Mouse (Mus musculus): ENCODE measurements around the gene Clec4n. TPM values are rescaled to one million over a fixed set of nuclear protein-coding genes. Genes with fewer than 3 reads are reported as not detected.
"Not testable (repeated sequence)": the region's sequence is repeated elsewhere in the genome, so short reads cannot be mapped to it uniquely, and the experiment has no call there.

The Clec4n gene
- polyA plus RNA-seq, 1 experiment from 2014 or later = 4.2 TPM

- Histone ChIP-seq H3K9me3 (no peaks in the 10 kb centered on the region), H3K4me2 (no peak overlapping the region), H3K4me1 (no peaks in the 10 kb centered on the region), H3K4me3 (no peak overlapping the region), H3K9ac (no peak overlapping the region), H3K36me3 (no peaks in the 10 kb centered on the region), H3K27ac (no peak overlapping the region), H3K27me3 (no peaks in the 10 kb centered on the region)
- WGBS = 74% methylated on average over 4 of the region's 4 CpGs
- no peak for ATAC-seq (ENCODE audit: borderline replicate concordance, extremely low read depth, low FRiP score, low TSS enrichment)
Observed at GRCm38 (mm10) chr6:123259889-123260603, 30.4 kb downstream of the Clec4n start.

GRCm38 (mm10) chr6:123260868-123261267 lies 31.2 kb downstream of the Clec4n start:
- H3K9ac ChIP-seq = no peak overlapping the region
- no peak overlapping the region for H3K4me3 ChIP-seq
- WGBS = 86% methylated on average over 1 of the region's 1 CpGs
- H3K27me3 ChIP-seq = no peaks in the 10 kb centered on the region
- H3K9me3 ChIP-seq = no peaks in the 10 kb centered on the region
- ATAC-seq (ENCODE audit: borderline replicate concordance, extremely low read depth, low FRiP score, low TSS enrichment) = no peak
- no peaks in the 10 kb centered on the region for H3K36me3 ChIP-seq
- no peak overlapping the region for H3K4me2 ChIP-seq
- no peaks in the 10 kb centered on the region for H3K4me1 ChIP-seq
- H3K27ac ChIP-seq = no peak overlapping the region

- no peak for ATAC-seq (ENCODE audit: borderline replicate concordance, extremely low read depth, low FRiP score, low TSS enrichment)
- H3K4me2 ChIP-seq = no peak within 1 kb of the TSS
- H3K36me3 ChIP-seq = no peaks in the 10 kb centered on the region
- no peak within 1 kb of the TSS for H3K4me3 ChIP-seq
- no peaks in the 10 kb centered on the region for H3K9me3 ChIP-seq
- no peaks in the 10 kb centered on the region for H3K27me3 ChIP-seq
- WGBS = 70% methylated on average over 4 of the region's 4 CpGs
- no peak within 1 kb of the TSS for H3K9ac ChIP-seq
- H3K27ac ChIP-seq = no peak within 1 kb of the TSS
- H3K4me1 ChIP-seq = no peaks in the 10 kb centered on the region
Observed at GRCm38 (mm10) chr6:123261555-123262161, 32.0 kb downstream of the Clec4n start, which contains the start of gene Clec4d. TSS of gene Clec4d (plus strand) at chr6:123262111.

GRCm38 (mm10) chr6:123264194-123264593 lies 34.6 kb downstream of the Clec4n start:
- Histone ChIP-seq H3K9me3 (no peaks in the 10 kb centered on the region), H3K36me3 (no peaks in the 10 kb centered on the region), H3K4me1 (no peaks in the 10 kb centered on the region), H3K4me3 (no peak overlapping the region), H3K9ac (no peak overlapping the region), H3K4me2 (no peak overlapping the region), H3K27me3 (no peaks in the 10 kb centered on the region), H3K27ac (no peak overlapping the region)
- ATAC-seq (ENCODE audit: borderline replicate concordance, extremely low read depth, low FRiP score, low TSS enrichment) = no peak
- WGBS = 87% methylated on average over 3 of the region's 3 CpGs

- no peak overlapping the region for H3K4me2 ChIP-seq
- H3K9me3 ChIP-seq = no peaks in the 10 kb centered on the region
- H3K27ac ChIP-seq = no peak overlapping the region
- no peaks in the 10 kb centered on the region for H3K36me3 ChIP-seq
- WGBS = 79% methylated on average over 4 of the region's 4 CpGs
- no peaks in the 10 kb centered on the region for H3K27me3 ChIP-seq
- H3K4me3 ChIP-seq = no peak overlapping the region
- ATAC-seq (ENCODE audit: borderline replicate concordance, extremely low read depth, low FRiP score, low TSS enrichment) = no peak
- no peak overlapping the region for H3K9ac ChIP-seq
- no peaks in the 10 kb centered on the region for H3K4me1 ChIP-seq
Observed at GRCm38 (mm10) chr6:123265809-123266208, 36.2 kb downstream of the Clec4n start.

- no peaks in the 10 kb centered on the region for H3K4me1 ChIP-seq
- H3K9me3 ChIP-seq = no peaks in the 10 kb centered on the region
- no peaks in the 10 kb centered on the region for H3K36me3 ChIP-seq
- ATAC-seq (ENCODE audit: borderline replicate concordance, extremely low read depth, low FRiP score, low TSS enrichment) = no peak
- H3K9ac ChIP-seq = no peak overlapping the region
- no peak overlapping the region for H3K27ac ChIP-seq
- H3K27me3 ChIP-seq = no peaks in the 10 kb centered on the region
- H3K4me2 ChIP-seq = no peak overlapping the region
- H3K4me3 ChIP-seq = no peak overlapping the region
- 77% methylated on average over 5 of the region's 5 CpGs for WGBS
Observed at GRCm38 (mm10) chr6:123266945-123267344, 37.3 kb downstream of the Clec4n start.

GRCm38 (mm10) chr6:123279443-123279842 lies 49.8 kb downstream of the Clec4n start:
- 83% methylated on average over 2 of the region's 2 CpGs for WGBS
- no peak for ATAC-seq (ENCODE audit: borderline replicate concordance, extremely low read depth, low FRiP score, low TSS enrichment)

GRCm38 (mm10) chr6:123286311-123286710 lies 56.7 kb downstream of the Clec4n start:
- Histone ChIP-seq H3K4me3 (no peak overlapping the region), H3K9ac (no peak overlapping the region), H3K9me3 (no peaks in the 10 kb centered on the region), H3K27me3 (no peaks in the 10 kb centered on the region), H3K4me1 (no peaks in the 10 kb centered on the region), H3K36me3 (no peaks in the 10 kb centered on the region), H3K27ac (no peak overlapping the region), H3K4me2 (no peak overlapping the region)
- WGBS = 93% methylated on average over 2 of the region's 2 CpGs
- no peak for ATAC-seq (ENCODE audit: borderline replicate concordance, extremely low read depth, low FRiP score, low TSS enrichment)

More at GRCm38 (mm10) chr6:123279443-123279842, 49.8 kb downstream of the Clec4n start:
- Histone ChIP-seq H3K36me3 (no peaks in the 10 kb centered on the region), H3K9ac (no peak overlapping the region), H3K27ac (no peak overlapping the region), H3K9me3 (no peaks in the 10 kb centered on the region), H3K4me3 (no peak overlapping the region), H3K4me2 (no peak overlapping the region), H3K27me3 (no peaks in the 10 kb centered on the region), H3K4me1 (no peaks in the 10 kb centered on the region)

- H3K4me1 ChIP-seq = no peaks in the 10 kb centered on the region
- no peak overlapping the region for H3K4me3 ChIP-seq
- no peak overlapping the region for H3K27ac ChIP-seq
- no peaks in the 10 kb centered on the region for H3K9me3 ChIP-seq
- ATAC-seq (ENCODE audit: borderline replicate concordance, extremely low read depth, low FRiP score, low TSS enrichment) = no peak
- WGBS = 79% methylated on average over 10 of the region's 10 CpGs
- H3K4me2 ChIP-seq = no peak overlapping the region
- H3K9ac ChIP-seq = no peak overlapping the region
- no peaks in the 10 kb centered on the region for H3K27me3 ChIP-seq
- H3K36me3 ChIP-seq = no peaks in the 10 kb centered on the region
Observed at GRCm38 (mm10) chr6:123288931-123289330, 59.3 kb downstream of the Clec4n start.

- Histone ChIP-seq H3K4me1 (no peaks in the 10 kb centered on the region), H3K9ac (no peak within 1 kb of the TSS), H3K36me3 (no peaks in the 10 kb centered on the region), H3K27ac (no peak within 1 kb of the TSS), H3K4me2 (no peak within 1 kb of the TSS), H3K4me3 (no peak within 1 kb of the TSS), H3K9me3 (no peaks in the 10 kb centered on the region), H3K27me3 (no peaks in the 10 kb centered on the region)
- ATAC-seq (ENCODE audit: borderline replicate concordance, extremely low read depth, low FRiP score, low TSS enrichment) = no peak
- 79% methylated on average over 4 of the region's 4 CpGs for WGBS
Observed at GRCm38 (mm10) chr6:123289753-123290152, 60.1 kb downstream of the Clec4n start, which contains the start of gene Clec4e. TSS of gene Clec4e (minus strand) at chr6:123289870.

GRCm38 (mm10) chr6:123292751-123293400 lies 63.2 kb downstream of the Clec4n start:
- peak; percentile 39; the same call in 1 of the 2 replicates for ATAC-seq (ENCODE audit: borderline replicate concordance, extremely low read depth, low FRiP score, low TSS enrichment)
- no peak overlapping the region for H3K27ac ChIP-seq

GRCm38 (mm10) chr6:123293509-123293908 lies 63.9 kb downstream of the Clec4n start:
- 83% methylated on average over 11 of the region's 11 CpGs for WGBS
- H3K9me3 ChIP-seq; H3K4me2 ChIP-seq; H3K9ac ChIP-seq; ATAC-seq (ENCODE audit: borderline replicate concordance, extremely low read depth, low FRiP score, low TSS enrichment); H3K4me1 ChIP-seq; H3K4me3 ChIP-seq; H3K27me3 ChIP-seq; H3K36me3 ChIP-seq; H3K27ac ChIP-seq: not testable (repeated sequence)

More at GRCm38 (mm10) chr6:123292751-123293400, 63.2 kb downstream of the Clec4n start:
- H3K4me2 ChIP-seq = no peak overlapping the region
- H3K36me3 ChIP-seq = no peaks in the 10 kb centered on the region
- no peak overlapping the region for H3K4me3 ChIP-seq
- no peak overlapping the region for H3K9ac ChIP-seq
- no peaks in the 10 kb centered on the region for H3K9me3 ChIP-seq
- H3K27me3 ChIP-seq = no peaks in the 10 kb centered on the region
- WGBS = 96% methylated on average over 1 of the region's 1 CpGs
- no peaks in the 10 kb centered on the region for H3K4me1 ChIP-seq

All from lung, embryonic 15.5 days (tissue).